Mouse (Mus musculus) spleen, adult 2 months (tissue): ENCODE measurements at regions not wholly inside any gene's neighbourhood (a gene's known extent, or its start where the extent isn't known, plus 50 kb on each side); places are given as distances from the start of the nearest gene placed in this dataset.

Source experiments
- DNase-seq, 2 experiments: peaks; one replicate each; pipeline versions ENCODE4 v3.0.0 to v3.0.0-alpha.2; 2012 to 2021; ENCODE audit warnings: low spot score in 2 of 2, low read depth in 1 of 2
- H3K27ac ChIP-seq: fragments of 200-500 bp; 2 replicates; pipeline ENCODE4 v1.5.1; 2012; ENCODE audit warnings: low read length, inconsistent platforms; ENCODE audit not compliant: insufficient read depth
- H3K27me3 ChIP-seq: fragments of 200-500 bp; 2 replicates; pipeline ENCODE4 v1.6.1; 2012; ENCODE audit warnings: mild to moderate bottlenecking, moderate library complexity, low read length, inconsistent platforms; ENCODE audit not compliant: control insufficient read depth, insufficient read depth
- H3K36me3 ChIP-seq: fragments of 200-500 bp; 2 replicates; pipeline ENCODE4 v1.6.1; 2012; ENCODE audit warnings: mild to moderate bottlenecking, low read length, inconsistent platforms; ENCODE audit not compliant: control insufficient read depth, insufficient read depth
- H3K4me1 ChIP-seq: fragments of 200-500 bp; 2 replicates; pipeline ENCODE4 v1.6.1; 2011; ENCODE audit warnings: inconsistent platforms; ENCODE audit not compliant: control insufficient read depth, insufficient read depth, insufficient read length
- H3K4me3 ChIP-seq: fragments of 200-500 bp; 2 replicates; pipeline ENCODE4 v1.5.1; 2011; ENCODE audit warnings: mild to moderate bottlenecking, inconsistent platforms; ENCODE audit not compliant: insufficient read depth, insufficient read length; ENCODE audit errors: extremely low read depth
- CTCF ChIP-seq: fragments of 200-500 bp; IDR thresholded peaks from 2 replicates; pipeline ENCODE4 v1.5.1; 2011; ENCODE audit warnings: mild to moderate bottlenecking, inconsistent platforms; ENCODE audit not compliant: insufficient read depth, insufficient read length, insufficient replicate concordance; ENCODE audit errors: extremely low read depth
- POLR2A ChIP-seq: fragments of 200-500 bp; IDR thresholded peaks from 2 replicates; pipeline ENCODE4 v1.6.1; 2011; ENCODE audit warnings: low read depth, low read length, inconsistent platforms
- WGBS: fragments of 180-500 bp; shearing (Covaris S2); methylation state at CpG from one replicate; pipeline ENCODE4 v1.1.7; 2018; 5-methylcytosine and 5-hydroxymethylcytosine counted together

DNA sequence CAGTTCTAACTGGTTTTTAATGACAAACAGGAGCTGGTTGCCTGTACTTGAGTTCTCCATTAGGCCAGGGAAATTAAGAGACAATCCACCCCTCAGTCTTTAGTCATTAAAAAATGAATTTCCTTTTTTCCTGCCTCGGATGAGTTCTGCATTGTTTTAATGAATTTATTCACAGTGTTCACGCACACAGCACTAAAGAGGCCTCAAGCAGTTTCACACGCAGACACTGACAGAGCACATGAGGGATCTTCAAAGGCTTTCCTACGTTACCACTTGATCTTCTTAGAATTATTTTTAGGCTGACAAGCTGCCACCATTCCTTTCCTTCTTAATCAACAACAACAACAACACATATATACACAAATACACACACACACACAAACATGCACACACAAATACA is 101.3 kb upstream of the Sox5 start:
- Histone ChIP-seq H3K36me3 (no peaks in the 10 kb centered on the region), H3K27me3 (no peaks in the 10 kb centered on the region), H3K4me3 (no peak overlapping the region), H3K4me1 (no peaks in the 10 kb centered on the region), H3K27ac (no peak overlapping the region)
- TF ChIP-seq CTCF (no peak), POLR2A (no peak)
- DNase-seq, result no peak
- 85% methylated on average over 4 of the region's 4 CpGs for WGBS

DNA sequence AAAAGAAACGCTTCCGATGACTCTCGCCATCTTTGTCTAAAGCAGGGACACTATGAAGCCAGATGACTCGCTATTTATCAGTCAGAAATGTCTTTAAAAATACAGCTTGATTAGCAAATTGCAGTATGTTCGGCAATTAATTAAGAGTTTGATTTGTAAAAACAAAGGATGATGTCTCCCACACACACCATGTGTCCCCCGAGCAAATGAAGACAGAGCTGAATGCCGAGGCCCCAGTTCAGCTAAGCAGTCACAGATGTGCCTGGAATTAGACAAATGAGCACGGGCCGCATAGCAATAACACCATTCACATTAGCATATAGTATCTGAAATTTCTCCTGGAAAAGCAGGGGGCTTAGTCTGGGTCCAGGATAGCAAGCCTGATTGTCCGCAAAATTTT is 98.3 kb upstream of the Sox5 start:
- no peaks in the 10 kb centered on the region for H3K27me3 ChIP-seq
- no peaks in the 10 kb centered on the region for H3K36me3 ChIP-seq
- DNase-seq, result no peak
- TF ChIP-seq CTCF, result no peak
- no peak for TF ChIP-seq POLR2A
- H3K4me3 ChIP-seq, result no peak overlapping the region
- no peak overlapping the region for H3K27ac ChIP-seq
- H3K4me1 ChIP-seq, result no peaks in the 10 kb centered on the region
- WGBS, result 88% methylated on average over 10 of the region's 10 CpGs

DNA sequence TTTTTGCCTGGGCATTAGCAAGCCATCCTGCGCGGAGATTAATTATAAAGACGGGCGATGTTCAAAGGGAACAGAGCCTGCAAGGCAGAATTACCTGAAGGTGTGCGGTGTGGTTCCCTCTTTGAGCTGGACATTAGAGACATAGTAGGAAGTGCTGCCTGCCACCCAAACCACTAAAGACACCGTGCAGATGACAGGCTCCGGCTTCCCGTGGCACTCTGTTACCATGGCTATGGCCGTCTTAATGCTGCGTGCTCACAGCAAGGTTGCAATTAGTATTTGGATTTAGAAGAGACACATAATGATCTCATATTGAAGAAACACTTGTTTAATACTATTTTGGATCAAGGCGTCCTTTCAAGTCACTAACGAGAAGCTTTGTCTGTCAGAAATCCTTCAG is 95.0 kb upstream of the Sox5 start:
- no peaks in the 10 kb centered on the region for H3K36me3 ChIP-seq

DNA sequence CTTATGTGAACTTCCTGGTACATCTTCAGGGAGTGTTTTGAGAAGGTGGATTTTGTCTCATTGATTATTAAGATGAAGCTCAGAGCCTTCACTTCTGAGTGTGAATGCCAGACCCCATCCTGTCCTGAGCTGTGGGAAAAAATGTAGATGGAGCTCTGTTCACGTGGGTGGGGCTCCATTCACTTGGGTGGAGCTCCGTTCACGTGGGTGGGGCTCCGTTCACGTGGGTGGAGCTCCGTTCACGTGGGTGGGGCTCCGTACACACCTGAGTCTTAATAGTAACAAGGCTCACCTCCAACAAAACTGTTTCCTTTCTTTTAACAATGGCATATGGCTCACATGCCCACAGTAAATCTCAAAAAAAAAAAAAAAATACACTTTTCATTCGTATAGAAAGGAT is 94.1 kb upstream of the Sox5 start:
- H3K4me3 ChIP-seq, result no peak overlapping the region
- no peak for DNase-seq
- H3K4me1 ChIP-seq, result no peaks in the 10 kb centered on the region
- WGBS, result 62% methylated on average over 9 of the region's 9 CpGs
- no peak overlapping the region for H3K27ac ChIP-seq
- no peaks in the 10 kb centered on the region for H3K27me3 ChIP-seq
- TF ChIP-seq POLR2A, result no peak
- TF ChIP-seq CTCF, result no peak
- no peaks in the 10 kb centered on the region for H3K36me3 ChIP-seq

More for the DNA sequence above, 95.0 kb upstream of the Sox5 start:
- H3K4me1 ChIP-seq, result no peaks in the 10 kb centered on the region
- no peak for TF ChIP-seq POLR2A
- TF ChIP-seq CTCF, result no peak
- H3K27ac ChIP-seq, result no peak overlapping the region
- no peak for DNase-seq
- 74% methylated on average over 12 of the region's 12 CpGs for WGBS
- no peak overlapping the region for H3K4me3 ChIP-seq
- H3K27me3 ChIP-seq, result no peaks in the 10 kb centered on the region

DNA sequence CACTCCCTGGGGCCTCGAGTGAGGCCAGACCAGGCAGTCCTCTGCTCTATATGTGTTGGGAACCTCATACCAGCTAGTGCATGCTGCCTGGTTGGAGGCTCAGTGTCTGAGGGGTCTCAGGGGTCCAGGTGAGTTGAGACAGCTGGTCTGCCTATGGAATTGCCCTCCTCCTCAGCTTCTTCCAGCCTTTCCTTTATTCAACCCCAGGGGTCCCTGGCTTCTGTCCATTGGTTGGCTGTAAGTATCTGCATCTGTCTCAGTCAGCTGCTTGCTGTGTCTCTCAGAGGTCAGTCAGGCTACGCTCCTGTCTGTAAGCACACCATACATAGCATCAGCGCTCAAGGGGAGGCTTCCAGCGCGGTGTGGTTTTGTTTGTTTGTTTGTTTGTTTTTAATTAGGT is 92.5 kb upstream of the Sox5 start:
- H3K4me3 ChIP-seq, result no peak overlapping the region
- no peak for DNase-seq
- 92% methylated on average over 5 of the region's 5 CpGs for WGBS
- TF ChIP-seq POLR2A (no peak), CTCF (no peak)
- H3K27me3 ChIP-seq, result no peaks in the 10 kb centered on the region
- H3K27ac ChIP-seq, result no peak overlapping the region
- no peaks in the 10 kb centered on the region for H3K4me1 ChIP-seq
- no peaks in the 10 kb centered on the region for H3K36me3 ChIP-seq

DNA sequence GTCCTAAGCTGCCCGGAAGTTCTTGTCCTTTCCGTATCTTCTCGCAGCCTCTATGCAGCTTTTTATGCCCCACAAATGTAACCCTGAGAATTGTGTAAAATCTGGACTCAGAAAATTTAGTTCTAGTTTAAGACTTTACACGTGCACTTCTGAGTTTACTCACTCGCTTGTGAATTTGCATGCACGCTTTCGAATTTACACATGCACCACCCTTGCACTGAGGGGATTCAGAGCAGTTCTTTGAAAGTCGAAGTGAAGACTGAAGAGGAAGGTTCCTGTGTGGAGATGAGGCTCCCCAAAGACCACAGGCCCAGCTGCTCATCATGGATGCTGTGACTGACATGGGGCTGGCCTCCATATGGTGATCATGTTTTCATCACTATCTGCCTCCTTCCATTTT is 89.2 kb upstream of the Sox5 start:
- WGBS, result 89% methylated on average over 8 of the region's 8 CpGs
- TF ChIP-seq POLR2A (no peak), CTCF (no peak)
- no peaks in the 10 kb centered on the region for H3K4me1 ChIP-seq
- no peak overlapping the region for H3K27ac ChIP-seq
- H3K27me3 ChIP-seq, result no peaks in the 10 kb centered on the region
- H3K36me3 ChIP-seq, result no peaks in the 10 kb centered on the region
- H3K4me3 ChIP-seq, result no peak overlapping the region
- no peak for DNase-seq

DNA sequence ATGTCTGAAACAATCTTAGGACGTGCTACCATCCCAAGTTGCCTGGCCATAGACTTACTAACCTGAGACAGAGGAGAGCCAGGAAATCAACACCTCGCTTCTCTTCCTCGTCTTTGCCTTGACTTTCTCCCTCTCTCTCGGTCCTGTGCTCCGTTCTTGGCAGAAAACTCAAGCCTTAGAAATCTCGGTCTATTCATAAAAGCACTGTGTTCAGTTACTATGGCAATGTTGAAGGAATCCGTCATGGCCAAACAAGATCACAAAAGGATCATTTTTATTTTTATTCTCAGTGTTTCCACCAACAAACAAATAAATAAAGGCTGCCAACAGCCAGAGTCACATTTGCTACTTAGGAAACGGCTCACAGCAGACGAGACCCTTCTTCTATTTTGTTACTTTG is 85.6 kb upstream of the Sox5 start:
- Histone ChIP-seq H3K36me3 (no peaks in the 10 kb centered on the region), H3K4me3 (no peak overlapping the region), H3K4me1 (no peaks in the 10 kb centered on the region), H3K27me3 (no peaks in the 10 kb centered on the region), H3K27ac (no peak overlapping the region)
- TF ChIP-seq POLR2A, result no peak
- TF ChIP-seq CTCF, result no peak
- DNase-seq, result no peak
- 92% methylated on average over 9 of the region's 9 CpGs for WGBS
